Mouse (Mus musculus): Measurements from ENCODE around the gene Dyrk1a. TPM values are rescaled to one million over a fixed set of nuclear protein-coding genes. Genes with fewer than 3 reads are reported as not detected.

The Dyrk1a gene
- polyA plus RNA-seq, 1 experiment: 21.2 TPM

DNA sequence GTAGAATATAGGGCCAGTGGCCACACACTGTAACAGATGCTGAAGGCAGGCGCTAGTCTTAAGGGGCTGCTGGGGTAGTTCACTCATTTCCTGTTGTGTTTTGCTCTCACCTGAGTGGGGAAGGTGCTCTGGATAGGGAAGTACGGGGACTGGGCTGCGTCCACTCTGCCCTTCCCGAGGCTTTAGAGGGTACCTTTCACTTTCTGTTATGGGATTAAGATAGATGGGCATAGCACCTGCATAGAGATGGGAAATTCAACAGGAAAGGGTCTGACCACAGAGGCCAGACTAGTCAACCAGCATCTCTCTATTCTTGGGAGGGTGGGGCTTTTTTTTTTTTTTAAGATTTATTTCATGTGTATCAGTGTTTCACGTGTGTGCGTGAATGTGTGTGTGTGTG, 19.2 kb downstream of the Dyrk1a start:
- Histone ChIP-seq H3K4me1 (ENCODE audit: control insufficient read depth, insufficient read depth, low read length) (peaks cover 5% of the 10 kb centered on the region; the same call in 1 of the 2 replicates), H3K4me3 (replicated peaks; ENCODE audit: control insufficient read depth, low read depth, low read length) (no peak overlapping the region), H3K27ac (ENCODE audit: control insufficient read depth, insufficient read depth, low read depth, low read length, poor library complexity) (no peak overlapping the region)
- TF ChIP-seq POLR2A (IDR thresholded peaks at IDR 0.05; ENCODE audit: borderline replicate concordance, control insufficient read depth, low read depth, low read length) (no peak), CTCF (IDR thresholded peaks at IDR 0.05; ENCODE audit: control insufficient read depth, insufficient read depth, low read length) (no peak)
- WGBS: 17% methylated on average over 6 of the region's 6 CpGs

DNA sequence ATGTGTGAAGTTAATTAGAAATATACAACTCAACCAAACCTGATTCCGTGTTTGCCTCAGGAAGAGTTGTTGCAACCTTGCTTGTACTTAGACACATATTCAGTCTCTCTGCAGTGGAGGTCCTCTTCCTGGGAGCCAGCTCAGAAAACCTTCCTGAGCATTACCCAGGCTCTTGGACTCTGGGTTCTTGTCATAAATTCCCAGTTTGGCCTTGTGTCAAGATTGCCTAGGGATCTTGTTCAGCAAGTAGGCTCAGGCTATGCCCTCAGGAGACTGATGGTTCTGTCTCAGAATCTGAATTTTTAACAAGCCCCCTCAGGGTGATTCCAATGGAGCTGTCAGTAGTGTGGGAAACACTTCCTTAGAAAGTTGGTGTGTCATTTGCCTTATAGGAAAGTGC, 19.8 kb downstream of the Dyrk1a start:
- TF ChIP-seq POLR2A (IDR thresholded peaks at IDR 0.05; ENCODE audit: borderline replicate concordance, control insufficient read depth, low read depth, low read length): no peak
- TF ChIP-seq CTCF (IDR thresholded peaks at IDR 0.05; ENCODE audit: control insufficient read depth, insufficient read depth, low read length): no peak
- H3K4me3 ChIP-seq (replicated peaks; ENCODE audit: control insufficient read depth, low read depth, low read length): no peak overlapping the region
- H3K4me1 ChIP-seq (ENCODE audit: control insufficient read depth, insufficient read depth, low read length): peaks cover 5% of the 10 kb centered on the region; the same call in 1 of the 2 replicates
- H3K27ac ChIP-seq (ENCODE audit: control insufficient read depth, insufficient read depth, low read depth, low read length, poor library complexity): no peak overlapping the region
- WGBS: 65% methylated on average over 1 of the region's 1 CpGs

DNA sequence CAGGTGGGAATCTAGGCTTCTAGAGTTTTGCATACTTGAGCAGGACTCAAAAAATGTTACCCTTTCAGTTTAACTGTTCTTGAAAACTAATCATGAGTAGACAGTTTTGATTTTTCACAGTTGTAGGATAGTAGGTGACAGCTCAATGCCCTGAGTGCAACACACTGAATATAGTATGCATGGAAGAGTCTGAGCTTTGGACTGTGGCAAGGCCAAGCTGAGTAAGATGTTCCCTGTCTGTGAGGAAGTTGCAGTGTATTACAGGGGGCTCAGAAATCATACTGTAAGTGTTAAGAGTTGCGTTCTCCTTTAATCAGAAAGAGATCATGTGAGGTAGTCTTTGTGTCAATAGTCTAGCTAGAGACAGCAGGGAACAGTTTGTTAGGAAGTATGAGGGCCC, 20.4 kb downstream of the Dyrk1a start:
- Histone ChIP-seq H3K27ac (ENCODE audit: control insufficient read depth, insufficient read depth, low read depth, low read length, poor library complexity) (no peak overlapping the region), H3K4me3 (replicated peaks; ENCODE audit: control insufficient read depth, low read depth, low read length) (no peak overlapping the region), H3K4me1 (ENCODE audit: control insufficient read depth, insufficient read depth, low read length) (peaks cover 7% of the 10 kb centered on the region; the same call in 1 of the 2 replicates)
- TF ChIP-seq CTCF (IDR thresholded peaks at IDR 0.05; ENCODE audit: control insufficient read depth, insufficient read depth, low read length): no peak
- TF ChIP-seq POLR2A (IDR thresholded peaks at IDR 0.05; ENCODE audit: borderline replicate concordance, control insufficient read depth, low read depth, low read length): no peak
- WGBS: 46% methylated on average over 1 of the region's 1 CpGs

DNA sequence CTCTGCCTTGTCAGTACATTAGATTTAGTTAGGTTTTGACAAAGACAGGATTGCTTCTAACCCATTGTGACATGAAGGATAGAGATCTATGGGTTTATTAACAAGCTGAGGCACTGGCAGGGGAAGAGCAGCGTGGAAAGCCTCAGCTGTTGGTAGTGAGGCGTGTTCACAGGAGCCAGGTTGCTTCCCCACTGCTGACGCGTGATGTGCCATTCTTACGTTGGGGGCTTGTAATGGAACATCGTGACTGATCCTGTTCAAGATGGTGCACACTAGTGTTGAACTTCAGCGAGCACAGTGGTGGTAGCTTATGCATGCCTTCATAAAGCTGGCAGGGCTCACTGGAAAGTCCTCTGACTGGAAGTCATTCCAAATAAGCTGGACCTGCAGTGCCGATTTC, 21.2 kb downstream of the Dyrk1a start:
- WGBS: 88% methylated on average over 8 of the region's 8 CpGs
- TF ChIP-seq CTCF (IDR thresholded peaks at IDR 0.05; ENCODE audit: control insufficient read depth, insufficient read depth, low read length): no peak
- no peak for TF ChIP-seq POLR2A (IDR thresholded peaks at IDR 0.05; ENCODE audit: borderline replicate concordance, control insufficient read depth, low read depth, low read length)
- Histone ChIP-seq H3K4me1 (ENCODE audit: control insufficient read depth, insufficient read depth, low read length) (peaks cover 8% of the 10 kb centered on the region; the same call in 1 of the 2 replicates), H3K4me3 (replicated peaks; ENCODE audit: control insufficient read depth, low read depth, low read length) (no peak overlapping the region), H3K27ac (ENCODE audit: control insufficient read depth, insufficient read depth, low read depth, low read length, poor library complexity) (no peak overlapping the region)

DNA sequence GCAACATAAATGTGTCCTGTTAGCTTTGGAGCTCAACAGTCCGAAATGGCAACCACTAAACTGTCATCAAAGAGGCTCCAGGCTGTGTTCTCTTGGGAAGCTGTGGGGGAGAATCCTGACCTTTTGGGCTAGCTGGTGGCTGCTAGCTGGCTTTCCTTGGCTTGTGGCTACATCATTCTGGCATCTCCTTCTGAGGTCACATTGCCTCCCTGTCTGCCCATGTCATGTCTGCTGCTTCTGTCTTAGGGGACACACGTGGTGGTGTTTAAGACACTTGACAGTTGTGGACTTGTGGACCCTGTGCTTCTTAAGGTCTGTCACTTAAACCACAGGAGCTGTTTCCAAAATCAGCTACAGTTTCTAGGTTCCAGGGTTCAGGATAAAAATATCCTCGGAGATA, 21.7 kb downstream of the Dyrk1a start:
- Histone ChIP-seq H3K4me3 (replicated peaks; ENCODE audit: control insufficient read depth, low read depth, low read length) (no peak overlapping the region), H3K4me1 (ENCODE audit: control insufficient read depth, insufficient read depth, low read length) (peaks cover 8% of the 10 kb centered on the region; the same call in 1 of the 2 replicates), H3K27ac (ENCODE audit: control insufficient read depth, insufficient read depth, low read depth, low read length, poor library complexity) (no peak overlapping the region)
- TF ChIP-seq CTCF (IDR thresholded peaks at IDR 0.05; ENCODE audit: control insufficient read depth, insufficient read depth, low read length) (no peak), POLR2A (IDR thresholded peaks at IDR 0.05; ENCODE audit: borderline replicate concordance, control insufficient read depth, low read depth, low read length) (no peak)
- 70% methylated on average over 3 of the region's 3 CpGs for WGBS

DNA sequence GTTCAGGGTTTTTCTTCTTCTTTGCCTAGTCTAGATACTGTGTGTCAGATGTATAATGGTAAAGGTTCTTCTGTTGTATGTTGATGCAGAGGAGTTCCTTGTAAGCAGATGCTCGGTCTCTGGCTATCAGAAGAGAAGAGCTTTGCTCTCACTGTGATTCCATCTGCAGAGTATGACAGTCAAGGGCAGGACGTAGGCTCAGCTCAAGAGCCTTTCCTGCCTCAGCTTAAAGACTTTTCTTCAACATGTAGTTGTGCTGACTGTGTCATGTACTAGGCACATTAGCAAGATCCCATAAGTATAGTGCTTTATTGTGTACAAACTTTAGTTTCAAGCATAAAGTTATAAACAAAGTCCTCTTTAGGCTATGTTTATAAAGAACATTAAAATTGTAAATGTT, 26.8 kb downstream of the Dyrk1a start:
- 62% methylated on average over 2 of the region's 2 CpGs for WGBS

DNA sequence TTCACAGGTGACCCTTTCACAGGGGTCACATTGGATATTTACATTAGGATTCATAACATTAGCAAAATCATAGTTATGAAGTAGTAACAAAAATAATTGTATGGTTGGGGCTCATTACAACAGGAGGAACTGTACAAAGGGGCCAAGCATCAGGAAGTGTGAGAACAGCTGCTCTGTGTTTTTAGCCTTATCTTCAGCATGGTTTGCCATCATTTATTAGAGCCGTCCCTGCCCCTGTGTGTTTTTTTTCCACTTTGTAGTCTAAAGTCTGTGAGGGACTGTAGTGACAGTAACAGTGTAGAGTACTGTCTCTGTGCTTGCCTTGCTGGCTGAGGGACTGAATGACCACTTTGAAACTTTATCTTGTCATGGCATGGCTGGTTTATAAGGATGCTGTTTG, 27.8 kb downstream of the Dyrk1a start:
- 10% methylated on average over 1 of the region's 1 CpGs for WGBS
- Histone ChIP-seq H3K4me1 (ENCODE audit: control insufficient read depth, insufficient read depth, low read length) (peaks cover 8% of the 10 kb centered on the region; the same call in 1 of the 2 replicates), H3K27ac (ENCODE audit: control insufficient read depth, insufficient read depth, low read depth, low read length, poor library complexity) (no peak overlapping the region), H3K4me3 (replicated peaks; ENCODE audit: control insufficient read depth, low read depth, low read length) (no peak overlapping the region)
- TF ChIP-seq POLR2A (IDR thresholded peaks at IDR 0.05; ENCODE audit: borderline replicate concordance, control insufficient read depth, low read depth, low read length) (no peak), CTCF (IDR thresholded peaks at IDR 0.05; ENCODE audit: control insufficient read depth, insufficient read depth, low read length) (no peak)

More for the DNA sequence above, 26.8 kb downstream of the Dyrk1a start:
- TF ChIP-seq CTCF (IDR thresholded peaks at IDR 0.05; ENCODE audit: control insufficient read depth, insufficient read depth, low read length) (no peak), POLR2A (IDR thresholded peaks at IDR 0.05; ENCODE audit: borderline replicate concordance, control insufficient read depth, low read depth, low read length) (no peak)
- H3K4me1 ChIP-seq (ENCODE audit: control insufficient read depth, insufficient read depth, low read length): peaks cover 8% of the 10 kb centered on the region; the same call in 1 of the 2 replicates
- no peak overlapping the region for H3K27ac ChIP-seq (ENCODE audit: control insufficient read depth, insufficient read depth, low read depth, low read length, poor library complexity)
- H3K4me3 ChIP-seq (replicated peaks; ENCODE audit: control insufficient read depth, low read depth, low read length): no peak overlapping the region

DNA sequence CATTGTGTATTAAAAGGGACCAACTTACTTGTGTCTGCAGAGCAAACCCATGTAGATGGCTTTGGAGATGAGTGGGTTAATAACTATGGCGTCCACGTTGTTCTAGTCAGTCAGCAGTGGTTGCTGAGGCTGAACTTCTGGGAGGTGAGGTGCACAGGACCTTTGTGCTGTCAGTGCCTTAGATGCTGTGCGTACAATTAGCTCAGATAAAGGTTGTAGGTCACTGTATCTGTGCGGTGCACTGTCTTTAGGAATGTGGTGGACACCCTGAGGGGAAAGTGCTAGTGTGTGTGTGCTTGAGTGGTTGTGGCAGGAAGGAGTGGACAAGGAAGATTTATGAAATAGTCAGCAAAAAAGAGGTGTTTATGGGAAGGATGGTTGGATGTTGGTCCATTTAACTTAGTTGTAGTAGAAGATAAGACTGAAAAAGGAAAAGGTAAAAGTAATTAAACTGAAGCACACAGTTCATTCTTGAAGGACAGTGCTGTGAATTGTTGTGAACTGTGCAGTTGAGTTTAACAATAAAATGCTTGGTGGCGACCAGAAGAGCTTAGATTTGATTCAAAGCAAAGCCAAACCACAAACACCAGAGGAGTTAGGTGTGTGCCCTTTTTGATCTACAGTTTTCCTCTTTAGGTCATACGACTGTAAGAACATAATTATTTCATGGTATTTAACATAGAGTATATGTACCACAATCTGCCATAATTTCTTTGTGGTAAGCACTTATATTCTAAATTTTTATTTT, 30.3 kb downstream of the Dyrk1a start:
- Histone ChIP-seq H3K4me3 (replicated peaks; ENCODE audit: control insufficient read depth, low read depth, low read length) (no peak overlapping the region), H3K4me1 (ENCODE audit: control insufficient read depth, insufficient read depth, low read length) (peaks cover 6% of the 10 kb centered on the region; the same call in 1 of the 2 replicates), H3K27ac (ENCODE audit: control insufficient read depth, insufficient read depth, low read depth, low read length, poor library complexity) (no peak overlapping the region)
- no peak for TF ChIP-seq POLR2A (IDR thresholded peaks at IDR 0.05; ENCODE audit: borderline replicate concordance, control insufficient read depth, low read depth, low read length)
- no peak for TF ChIP-seq CTCF (IDR thresholded peaks at IDR 0.05; ENCODE audit: control insufficient read depth, insufficient read depth, low read length)
- 34% methylated on average over 6 of the region's 6 CpGs for WGBS
